Mouse (Mus musculus) adrenal gland, adult (tissue): ENCODE measurements around the gene Cnbd2.

Experiments used
- DNase-seq, 2 experiments: peaks; one replicate each; pipeline ENCODE4 v3.0.0; 2022 to 2023; ENCODE audit warnings: low spot score in 1 of 2; ENCODE audit not compliant: inconsistent age in 2 of 2

Cnbd2 gene

DNA sequence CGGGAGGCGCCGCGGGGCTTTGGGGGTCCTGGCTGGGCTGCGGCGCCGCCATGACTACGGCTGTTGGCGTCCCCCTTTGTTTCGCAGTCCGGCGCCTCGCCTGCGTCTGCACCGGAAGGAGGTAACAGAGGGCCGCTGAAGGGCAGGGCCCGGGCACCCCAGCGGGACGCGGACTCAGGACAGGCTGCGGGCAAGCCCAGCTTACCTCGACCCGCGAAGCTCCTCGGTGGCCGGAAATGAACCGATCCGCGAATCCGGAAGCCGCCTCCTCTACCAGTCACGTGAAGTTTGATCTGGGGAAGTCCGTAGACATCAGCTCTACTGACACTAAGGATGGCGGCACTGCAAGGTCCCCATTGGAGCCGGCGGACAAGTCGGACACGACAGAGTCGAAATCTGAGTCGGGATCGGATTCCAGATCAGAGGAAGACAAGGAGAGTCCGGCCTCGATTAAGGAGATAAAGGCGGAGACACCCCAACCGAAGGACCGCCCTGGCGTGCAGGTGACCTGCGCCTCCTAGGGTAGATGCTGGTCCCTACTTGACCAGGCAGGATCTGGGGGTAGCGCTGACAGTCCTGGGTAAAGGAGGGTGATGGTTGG is at the start of gene Cnbd2, which contains the start of gene Scand1:
Gene Cnbd2, plus strand, starts transcription at position 3 of the 601 bp plus-strand sequence.
Gene Scand1, minus strand, starts transcription at position 408 of the 601 bp plus-strand sequence.
- peak; percentile 90 to 96 for DNase-seq

DNA sequence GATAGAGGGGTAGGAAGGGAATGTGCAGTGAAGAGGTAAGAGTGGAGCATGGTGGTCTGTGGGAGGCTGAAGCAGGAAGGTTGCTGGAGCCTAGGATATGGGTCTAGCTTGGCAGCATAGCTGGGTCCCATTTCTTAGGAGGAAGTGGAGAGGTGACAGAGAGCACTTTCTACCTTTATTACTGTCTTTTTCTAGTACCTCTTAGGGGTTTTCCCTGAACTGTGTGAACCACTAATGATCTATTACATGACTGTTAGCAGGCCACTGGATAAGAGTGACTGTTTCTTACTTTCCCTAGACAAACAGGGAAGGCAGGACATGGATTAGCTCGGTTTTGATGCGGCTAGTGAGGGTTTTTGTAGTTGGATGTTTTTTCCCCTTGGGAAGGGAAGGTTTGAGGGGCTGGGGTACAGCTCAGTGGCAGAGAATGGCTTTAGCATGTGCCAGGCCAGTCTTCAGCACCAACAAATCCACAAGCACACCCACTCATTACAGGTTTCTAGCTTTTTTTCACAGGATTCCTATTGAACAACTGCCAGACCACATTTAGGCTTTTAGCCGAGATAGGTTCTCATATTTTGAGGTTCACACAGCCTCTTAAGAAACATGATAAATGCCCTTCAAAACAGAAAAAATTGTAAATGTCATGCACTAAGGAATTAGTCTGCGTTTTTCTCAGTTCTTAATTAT is 48.8 kb upstream of the Cnbd2 start:
- no peak for DNase-seq

DNA sequence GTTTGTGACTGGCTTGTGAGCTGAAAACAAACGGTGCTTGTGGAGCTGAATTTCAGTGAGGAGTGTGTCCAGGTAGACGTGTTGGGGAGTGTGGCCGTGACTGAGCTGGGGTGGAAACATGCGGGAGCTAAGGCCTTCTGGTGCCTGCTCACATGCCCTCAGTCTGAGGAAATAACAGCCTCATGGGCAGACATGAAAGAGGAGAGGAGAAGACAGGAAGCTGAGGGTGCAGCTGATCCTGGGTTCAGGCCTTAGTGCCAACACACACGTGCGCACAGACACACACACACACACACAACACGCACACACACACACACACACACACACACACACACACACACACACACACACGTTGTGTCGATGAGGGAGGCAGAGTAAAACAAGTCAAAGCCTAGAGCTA is 44.5 kb upstream of the Cnbd2 start:
- no peak for DNase-seq

DNA sequence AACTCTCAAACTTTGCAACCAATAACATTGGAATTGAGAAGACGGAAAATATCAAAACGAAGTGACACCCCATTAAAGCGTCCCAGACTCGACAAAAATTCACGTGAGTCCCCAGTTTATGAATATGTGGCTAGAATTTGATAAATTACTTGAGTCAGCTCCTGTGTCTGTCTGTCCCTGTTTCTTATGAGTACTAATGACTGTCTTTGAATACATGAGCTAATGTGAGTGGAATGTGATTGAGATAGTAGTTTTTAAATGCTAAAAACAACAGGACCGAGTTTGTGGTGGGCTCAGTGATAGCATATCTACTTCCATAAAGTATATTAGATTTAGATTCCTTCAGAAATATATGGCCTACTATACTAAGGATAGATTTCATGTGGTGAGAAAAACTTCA is 39.5 kb upstream of the Cnbd2 start:
- no peak for DNase-seq

DNA sequence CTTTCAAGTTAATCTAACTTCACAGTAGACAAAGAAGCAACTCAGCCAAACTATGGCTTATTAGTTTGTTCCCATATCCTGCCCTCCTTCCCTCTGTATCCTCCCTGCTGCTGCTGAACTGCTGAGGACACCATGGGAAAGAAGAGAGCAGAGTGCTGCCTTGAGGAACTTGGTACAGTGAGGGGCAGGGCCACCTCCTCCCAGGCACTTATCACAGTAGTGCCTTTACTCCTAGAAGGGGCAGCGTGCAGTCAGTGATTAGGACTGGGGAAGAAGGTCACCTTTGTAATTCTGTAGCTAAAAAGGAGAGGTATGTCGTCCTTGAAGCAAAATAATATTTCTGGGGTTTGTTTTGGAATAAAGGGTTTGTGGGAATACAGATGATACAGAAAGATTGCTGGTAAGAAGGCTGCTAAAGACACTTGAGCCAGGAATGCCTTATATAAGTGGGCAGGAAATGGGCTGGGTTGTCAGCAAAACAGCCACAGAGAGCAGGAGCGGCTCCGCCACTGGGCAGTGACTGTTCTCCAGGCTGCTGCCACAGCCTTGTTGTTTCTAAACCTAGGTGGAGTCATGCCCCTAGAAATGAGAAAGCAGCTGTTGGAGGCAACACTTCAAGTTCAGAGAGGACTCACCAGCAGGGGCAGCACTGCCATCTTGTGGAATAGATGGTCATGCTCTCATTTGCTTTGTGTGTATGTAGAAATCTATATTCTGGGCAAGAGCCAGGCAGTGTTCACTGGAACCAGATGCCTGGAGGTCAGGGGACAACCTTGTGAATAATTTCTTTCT is 33.7 kb upstream of the Cnbd2 start:
- DNase-seq = peak; percentile 84 to 95

DNA sequence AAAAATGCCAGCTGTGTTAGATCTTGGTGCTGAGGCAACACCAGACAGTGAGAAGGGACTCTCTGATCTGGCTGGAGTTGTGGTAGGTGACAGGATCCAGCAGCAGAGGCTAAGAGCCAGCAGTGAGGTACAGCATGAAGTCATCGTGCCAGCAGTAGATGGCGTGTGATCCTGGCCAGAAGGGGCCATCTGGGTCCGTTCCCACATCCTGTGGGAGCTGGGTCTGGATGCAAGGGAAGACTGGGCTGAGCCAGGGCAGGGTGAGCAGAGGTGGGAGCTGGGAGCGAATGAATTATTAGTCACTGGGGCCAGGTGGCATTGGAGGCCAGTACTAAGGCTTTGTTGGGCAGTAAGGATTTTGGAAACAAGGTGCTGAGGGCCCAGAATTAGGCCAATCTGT is 30.9 kb upstream of the Cnbd2 start:
- DNase-seq = no peak

DNA sequence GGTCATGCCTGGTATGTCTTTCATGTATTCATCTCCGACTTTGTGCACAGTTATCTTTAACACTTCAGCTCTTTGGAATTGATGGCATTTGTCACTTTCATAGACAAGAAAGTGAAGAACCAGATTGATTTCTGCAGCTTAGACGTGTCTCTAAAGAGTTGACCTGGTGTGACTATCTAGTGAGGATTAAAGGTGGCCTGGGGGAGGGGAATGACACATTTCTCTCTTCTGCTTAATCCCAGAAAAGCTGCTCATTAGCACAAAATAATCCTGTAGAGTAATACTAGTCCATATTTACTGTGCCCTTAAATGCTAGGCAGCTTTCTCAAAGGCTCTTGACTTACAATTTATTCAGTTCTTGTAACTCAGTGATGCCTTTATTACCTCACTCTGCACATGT is 26.9 kb upstream of the Cnbd2 start:
- no peak for DNase-seq

DNA sequence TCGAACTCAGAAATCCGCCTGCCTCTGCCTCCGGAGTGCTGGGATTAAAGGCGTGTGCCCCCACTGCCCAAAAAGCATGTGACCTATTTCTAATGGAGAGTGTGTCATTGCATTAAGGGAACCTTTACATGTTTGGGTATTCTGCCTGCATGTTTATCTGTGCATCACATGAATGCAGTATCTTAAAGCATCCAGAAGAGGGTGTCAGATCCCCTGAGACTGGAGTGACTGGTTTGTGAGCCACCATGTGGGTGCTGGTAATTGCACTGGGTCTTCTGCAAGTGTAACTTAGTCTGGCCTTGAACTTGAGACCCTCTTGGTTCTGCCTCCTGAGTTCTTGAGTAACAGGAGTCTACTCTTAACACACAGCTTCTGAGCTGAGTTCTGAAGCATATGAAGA is 25.4 kb upstream of the Cnbd2 start:
- no peak for DNase-seq

DNA sequence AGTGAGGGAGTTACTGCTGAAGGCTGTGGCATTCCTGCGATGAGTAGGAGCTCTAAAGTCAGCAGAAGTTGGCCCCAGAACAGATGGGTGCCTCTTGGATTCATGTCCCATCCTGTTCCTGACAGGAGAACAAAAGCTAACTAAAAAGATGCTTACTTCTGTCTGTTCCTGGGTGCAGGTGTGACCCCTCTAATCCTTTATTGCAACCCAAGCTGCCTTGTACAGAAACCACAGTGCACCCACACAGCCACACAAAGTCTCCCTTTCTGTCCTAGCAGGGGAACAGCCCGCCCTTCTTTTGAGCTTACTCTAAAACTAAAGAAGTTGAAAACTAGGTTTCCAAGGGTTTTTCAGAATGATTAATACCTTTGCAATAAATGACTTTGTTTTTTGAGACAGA is 23.9 kb upstream of the Cnbd2 start:
- no peak for DNase-seq

DNA sequence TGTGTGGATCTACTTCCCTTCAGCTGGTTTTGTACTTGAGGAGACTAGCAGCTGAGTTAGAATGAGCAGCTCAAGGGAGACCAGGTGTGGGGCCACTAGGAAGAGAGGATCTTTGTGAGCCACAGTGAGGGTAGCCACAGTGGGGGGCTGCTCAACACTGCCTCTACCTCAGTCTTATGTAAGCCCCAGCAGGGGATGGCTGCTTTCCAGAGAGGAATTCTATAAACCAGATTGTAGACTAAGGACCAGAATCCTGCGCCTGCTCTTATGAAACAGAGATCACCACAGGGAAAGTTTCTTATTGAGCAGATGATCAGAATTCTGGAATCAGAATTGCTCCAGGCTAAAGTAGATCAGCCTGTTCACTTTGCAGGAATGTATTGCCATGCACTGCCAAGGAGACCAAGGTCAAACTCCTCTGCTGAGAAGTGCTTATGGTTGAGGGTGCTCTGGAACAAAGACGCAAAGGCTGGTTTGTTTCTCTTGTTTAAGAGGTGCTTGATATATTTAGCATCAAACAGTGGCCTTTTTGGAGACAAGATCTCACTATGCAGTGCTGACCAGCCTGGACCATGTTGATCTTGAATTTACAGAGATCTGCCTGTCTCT is 22.4 kb upstream of the Cnbd2 start:
- DNase-seq = peak; percentile 41 to 74

DNA sequence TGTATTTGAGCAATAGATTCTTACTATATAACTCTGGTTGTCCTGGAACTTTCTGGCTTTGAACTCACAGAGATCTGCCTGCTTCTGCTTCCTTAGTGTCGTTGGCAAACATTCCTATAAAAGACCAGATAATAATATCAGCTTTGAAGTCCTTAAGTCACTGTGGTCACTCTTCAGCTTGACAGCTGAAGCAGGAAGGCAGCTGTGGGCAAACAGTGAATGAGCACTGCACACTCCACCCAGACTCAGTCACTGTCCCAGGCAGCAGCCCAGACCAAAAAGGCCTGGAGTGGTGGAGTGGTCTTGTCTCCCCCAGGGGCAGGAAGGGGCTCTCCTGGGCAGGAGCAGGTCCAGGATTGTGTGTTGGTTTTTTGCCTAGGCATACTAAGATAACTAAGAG is 20.1 kb upstream of the Cnbd2 start:
- DNase-seq = no peak

DNA sequence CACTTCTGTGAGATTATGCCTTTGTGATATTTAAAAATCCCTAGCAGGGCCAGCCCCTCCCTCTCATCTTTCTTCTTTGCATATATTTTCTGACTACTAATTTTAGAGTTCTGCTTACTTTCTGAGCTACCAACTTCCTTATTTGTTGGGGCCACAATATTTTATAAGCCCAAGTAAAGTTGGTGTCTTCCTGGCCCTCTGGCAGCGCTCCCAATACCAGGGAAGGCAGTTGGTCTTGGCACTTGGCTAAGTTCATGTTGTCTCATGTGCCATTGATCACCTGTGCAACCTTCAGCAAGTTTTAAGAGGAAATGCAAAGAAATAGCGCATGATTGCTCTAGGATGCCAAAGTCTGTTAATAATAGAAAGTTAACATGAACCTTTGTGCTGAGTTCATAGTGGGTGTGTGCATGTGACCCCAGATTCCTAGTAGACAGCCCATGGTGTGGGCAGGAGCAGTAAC is 16.5 kb upstream of the Cnbd2 start:
- no peak for DNase-seq

DNA sequence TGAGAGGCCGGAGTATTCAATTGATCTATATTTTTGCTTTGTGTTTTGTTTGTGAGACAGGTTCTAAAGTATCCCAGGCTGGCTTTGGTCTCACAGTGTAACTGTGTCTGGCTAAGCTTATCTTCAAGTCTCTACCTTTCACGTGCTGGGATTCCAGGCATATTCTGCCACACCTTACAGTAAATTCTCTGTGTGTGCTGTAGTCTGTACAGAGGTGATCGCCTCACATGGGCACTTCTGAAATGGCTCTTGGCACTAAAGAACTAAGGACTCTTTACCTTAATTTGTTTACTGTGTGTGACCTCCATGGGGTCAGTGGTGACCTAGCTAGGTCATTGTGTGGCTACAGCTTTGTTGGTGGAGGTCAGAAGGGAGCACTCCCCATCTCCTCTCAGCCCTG is 15.9 kb upstream of the Cnbd2 start:
- DNase-seq = no peak

DNA sequence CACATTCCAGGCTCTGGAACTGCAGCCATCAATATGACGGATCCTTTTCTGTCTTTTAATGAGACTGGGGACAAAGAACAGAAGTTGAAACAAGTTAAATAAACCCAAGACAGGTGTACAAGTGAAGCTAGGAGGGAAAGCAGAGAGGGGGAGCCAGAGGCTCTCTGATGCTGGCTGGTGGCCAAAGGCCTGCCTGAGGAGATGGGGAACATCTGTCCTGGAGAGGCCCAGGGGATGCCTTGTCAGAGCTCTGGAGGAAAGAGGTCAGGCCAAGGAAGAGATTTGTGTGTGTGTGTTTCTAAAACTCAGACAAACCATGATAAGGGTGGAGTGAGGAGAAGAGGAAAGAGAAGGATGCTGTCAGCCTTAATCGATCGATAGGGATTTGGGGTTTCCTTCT is 14.4 kb upstream of the Cnbd2 start:
- no peak for DNase-seq

DNA sequence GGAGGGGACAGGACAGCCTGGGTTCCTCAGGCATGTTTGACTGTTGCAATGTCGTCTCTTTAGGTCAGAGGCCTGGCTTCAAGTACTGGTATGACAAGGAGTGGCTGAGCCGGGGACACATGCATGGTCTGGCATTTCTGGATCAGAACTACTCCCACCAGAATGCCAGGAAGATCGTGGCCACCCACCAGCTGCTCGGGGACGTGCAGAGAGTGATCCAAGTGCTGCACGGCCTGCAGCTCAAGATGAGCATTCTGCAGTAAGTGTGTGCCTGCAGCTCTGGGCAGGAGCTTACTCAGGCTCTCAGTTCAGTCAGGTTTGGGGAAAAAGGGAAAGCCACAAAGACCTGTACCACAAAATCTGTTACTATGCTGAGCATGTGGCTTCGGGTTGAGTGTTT is 13.6 kb upstream of the Cnbd2 start:
- no peak for DNase-seq

DNA sequence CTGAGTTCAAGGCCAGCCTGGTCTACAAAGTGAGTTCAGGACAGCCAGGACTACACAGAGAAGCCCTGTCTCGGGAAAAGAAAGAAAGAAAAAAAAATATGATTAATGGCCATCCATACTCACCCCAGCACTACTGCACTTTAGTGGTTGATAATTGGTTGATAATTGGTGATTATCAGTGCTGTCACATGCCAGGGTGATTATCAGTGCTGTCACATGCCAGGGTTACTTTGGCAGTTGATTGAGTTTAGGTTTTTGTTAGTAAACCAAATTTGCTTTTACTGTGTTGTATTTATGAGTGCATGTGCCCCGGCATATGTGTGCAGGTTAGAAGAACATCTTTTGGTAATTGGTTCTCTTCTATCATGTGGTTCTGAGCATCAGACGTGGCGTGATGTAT is 10.0 kb upstream of the Cnbd2 start:
- DNase-seq = no peak

DNA sequence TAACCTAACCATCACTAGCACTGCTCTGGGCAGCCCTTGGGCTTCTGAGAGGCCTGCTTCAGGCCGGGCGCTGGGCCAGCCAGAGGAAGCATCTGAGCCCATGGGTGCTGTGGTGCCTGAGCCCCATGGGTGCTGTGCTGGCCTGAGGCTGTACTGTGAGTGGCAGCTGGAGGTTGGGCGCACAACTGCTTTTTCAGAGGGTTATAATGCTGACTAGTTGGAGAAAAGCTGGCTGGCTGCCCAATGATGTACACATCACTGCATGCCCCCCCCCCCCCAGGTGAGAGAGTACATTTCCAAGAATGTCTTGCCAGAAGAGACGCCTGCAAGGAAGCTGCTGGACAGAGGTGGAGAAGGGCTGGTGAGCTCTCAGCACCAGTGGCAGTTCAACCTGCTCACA is 7.7 kb upstream of the Cnbd2 start:
- DNase-seq = no peak

DNA sequence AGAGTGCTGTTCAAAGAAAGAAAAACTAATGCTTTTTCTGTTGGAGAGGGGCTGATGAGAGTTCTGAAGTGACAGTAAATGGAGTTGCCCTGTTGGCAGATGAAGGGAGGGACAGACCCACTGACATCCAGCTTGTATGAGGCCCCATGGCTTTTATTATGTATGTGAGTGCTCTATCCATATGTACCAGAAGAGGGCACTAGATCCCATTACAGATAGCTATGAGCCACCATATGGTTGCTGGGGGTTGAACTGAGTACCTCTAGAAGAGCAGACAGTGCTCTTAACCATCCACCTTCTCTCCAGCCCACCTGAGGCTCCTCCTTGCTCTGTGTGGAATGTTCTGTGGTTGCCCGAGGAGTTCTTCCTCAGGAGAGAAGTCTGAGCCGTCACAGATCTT is 6.3 kb upstream of the Cnbd2 start:
- peak in 1 of 2 experiments; percentile 45 for DNase-seq

DNA sequence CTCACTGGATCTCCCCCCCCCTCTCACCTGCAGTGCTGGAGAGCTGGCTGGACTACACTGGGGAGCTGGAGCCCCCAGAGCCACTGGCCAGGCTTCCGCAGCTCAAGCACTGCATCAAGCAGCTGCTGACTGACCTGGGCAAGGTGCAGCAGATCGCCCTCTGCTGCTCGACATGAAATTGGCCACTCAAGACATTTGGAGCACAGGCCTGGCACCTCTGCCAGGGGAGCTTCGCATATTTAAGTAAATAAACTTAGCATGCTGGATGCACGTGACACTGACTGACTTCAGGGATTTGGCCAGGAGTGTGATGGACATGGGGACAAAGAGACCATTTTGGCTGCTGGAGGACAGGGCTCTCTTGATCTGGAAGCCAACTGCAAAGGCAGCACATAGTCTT is 4.8 kb upstream of the Cnbd2 start:
- peak; percentile 25 to 53 for DNase-seq

DNA sequence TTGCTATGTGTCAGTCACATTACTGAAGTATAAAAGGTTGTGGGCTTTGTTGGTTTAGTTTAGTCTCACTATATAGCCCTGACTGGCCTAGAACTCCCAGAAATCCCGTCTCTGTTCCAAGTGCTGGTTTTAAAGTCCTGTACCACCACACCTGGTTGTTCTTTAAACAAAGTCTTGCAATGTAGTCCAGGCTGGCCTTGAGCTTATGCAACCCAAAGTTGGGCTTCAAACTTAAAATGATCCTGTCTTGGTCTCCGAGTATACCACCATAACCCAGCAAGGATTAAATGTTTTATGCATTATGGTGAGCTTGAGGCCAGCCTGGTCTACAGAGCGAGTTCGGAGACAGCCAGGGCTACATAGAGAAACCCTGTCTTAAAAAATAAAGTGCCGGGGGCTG is 2.2 kb upstream of the Cnbd2 start:
- no peak for DNase-seq

DNA sequence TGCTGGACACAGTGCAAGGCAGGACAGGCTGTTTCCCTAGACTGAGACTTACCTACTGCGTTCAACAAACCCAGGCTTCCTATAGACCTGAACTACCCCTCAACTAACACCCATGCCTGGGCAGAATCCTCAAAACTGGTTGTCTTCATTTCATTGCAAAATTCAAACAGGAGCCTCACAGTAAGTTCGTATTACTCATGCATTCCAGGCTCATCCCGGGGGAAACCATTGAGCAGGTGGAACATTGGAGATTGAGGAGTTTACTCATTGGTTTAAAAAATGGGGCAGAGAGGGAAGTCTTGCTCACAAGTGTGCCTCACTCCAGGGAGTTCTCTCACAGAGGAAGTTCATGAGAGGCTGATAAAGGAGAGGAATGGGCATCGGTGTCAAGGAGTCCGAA is 1.6 kb upstream of the Cnbd2 start:
- no peak for DNase-seq

DNA sequence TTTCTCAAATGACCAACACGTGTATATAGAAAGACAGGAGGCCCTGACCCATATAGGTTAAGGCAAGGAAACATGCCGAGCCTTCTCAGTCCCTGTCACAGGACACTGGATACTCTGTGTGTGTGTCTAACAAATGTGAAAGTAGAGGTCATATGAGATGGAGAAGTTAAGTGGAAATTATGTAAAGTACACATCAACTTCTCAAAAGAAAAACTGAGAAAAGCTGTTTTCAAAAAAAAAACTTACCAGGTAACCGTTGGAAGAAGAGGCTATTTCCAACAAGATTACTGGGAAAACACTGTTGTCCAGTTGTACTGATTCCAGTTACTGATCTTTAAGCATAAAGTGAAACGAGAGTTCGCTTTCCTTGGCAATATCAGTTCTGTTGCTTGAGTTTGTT is 1.2 kb upstream of the Cnbd2 start:
- DNase-seq = no peak
